Mouse (Mus musculus): ENCODE results near the gene Enpp7.

The Enpp7 gene

GRCm38 (mm10) chr11:118997182-118997581 is 9.2 kb downstream of the Enpp7 start:
- DNase-seq (ENCODE audit: low read depth, low spot score) = no peak

- DNase-seq (ENCODE audit: low read depth, low spot score) = peak; percentile 92
These were observed 10.7 kb downstream of the Enpp7 start for GRCm38 (mm10) chr11:118998540-118999265.

GRCm38 (mm10) chr11:118999361-118999804 is 11.4 kb downstream of the Enpp7 start:
- DNase-seq (ENCODE audit: low read depth, low spot score) = peak; percentile 79

- no peak for DNase-seq (ENCODE audit: low read depth, low spot score)
These were observed 12.9 kb downstream of the Enpp7 start for GRCm38 (mm10) chr11:119000877-119001276.

- no peak for DNase-seq (ENCODE audit: low read depth, low spot score)
These were observed 13.6 kb downstream of the Enpp7 start for GRCm38 (mm10) chr11:119001493-119002128.

- no peak for DNase-seq (ENCODE audit: low read depth, low spot score)
These were observed 17.7 kb downstream of the Enpp7 start for GRCm38 (mm10) chr11:119005547-119006275.

GRCm38 (mm10) chr11:119006462-119006861 is 18.5 kb downstream of the Enpp7 start:
- no peak for DNase-seq (ENCODE audit: low read depth, low spot score)

- no peak for DNase-seq (ENCODE audit: low read depth, low spot score)
These were observed 19.8 kb downstream of the Enpp7 start for GRCm38 (mm10) chr11:119007461-119008456.

GRCm38 (mm10) chr11:119014455-119014854 is 26.5 kb downstream of the Enpp7 start:
- DNase-seq (ENCODE audit: low read depth, low spot score) = no peak

GRCm38 (mm10) chr11:119017506-119017905 is 29.5 kb downstream of the Enpp7 start:
- no peak for DNase-seq (ENCODE audit: low read depth, low spot score)

GRCm38 (mm10) chr11:119021180-119021579 is 33.2 kb downstream of the Enpp7 start:
- no peak for DNase-seq (ENCODE audit: low read depth, low spot score)

GRCm38 (mm10) chr11:119022068-119022894 is 34.3 kb downstream of the Enpp7 start:
- no peak for DNase-seq (ENCODE audit: low read depth, low spot score)

- DNase-seq (ENCODE audit: low read depth, low spot score) = peak; percentile 84
These were observed 35.1 kb downstream of the Enpp7 start, which contains the start of gene Cbx2 for GRCm38 (mm10) chr11:119022895-119023615. Gene Cbx2 (plus strand): TSS chr11:119022962.

GRCm38 (mm10) chr11:119023616-119023980 is 35.6 kb downstream of the Enpp7 start:
- no peak for DNase-seq (ENCODE audit: low read depth, low spot score)

- DNase-seq (ENCODE audit: low read depth, low spot score) = no peak
These were observed 36.3 kb downstream of the Enpp7 start for GRCm38 (mm10) chr11:119024260-119024659.

- no peak for DNase-seq (ENCODE audit: low read depth, low spot score)
These were observed 38.2 kb downstream of the Enpp7 start for GRCm38 (mm10) chr11:119026203-119026602.

GRCm38 (mm10) chr11:119033874-119034558 is 46.0 kb downstream of the Enpp7 start:
- peak; percentile 74 for DNase-seq (ENCODE audit: low read depth, low spot score)

GRCm38 (mm10) chr11:119034635-119035034 is 46.6 kb downstream of the Enpp7 start:
- DNase-seq (ENCODE audit: low read depth, low spot score) = no peak

GRCm38 (mm10) chr11:119035094-119035685 is 47.2 kb downstream of the Enpp7 start:
- DNase-seq (ENCODE audit: low read depth, low spot score) = no peak
